ENCODE assay signal across 13 mouse cellular contexts in genomic region chr7:101472598-101473558, GRCm38 (mm10). TPM values are rescaled to one million over a fixed set of nuclear protein-coding genes. Genes with fewer than 3 reads are reported as not detected.
DNase-seq lines count a peak whose midpoint lies in the region; ATAC-seq and TF ChIP-seq lines count a peak whose summit lies in the region.
"Had no signal": no experiment of that assay in that cellular context is flagged by ENCODE, and none has a peak within 500 bp of the region (broad histone marks: within the 10 kb centered on the region; RNA-seq: fewer than 3 reads in every experiment).

No protein-coding gene starts in this region.

- no peak overlapping the region for H3K9ac ChIP-seq in kidney, embryonic 15.5 days
- H3K9ac ChIP-seq: limb, embryonic 13.5 days had no signal

- no peaks in the 10 kb centered on the region for H3K9me3 ChIP-seq in kidney, embryonic 15.5 days (replicated peaks)
- H3K9me3 ChIP-seq: limb, embryonic 13.5 days; megakaryocyte, embryonic 14.5 days had no signal

- DNase-seq in kidney, postnatal 25 days, result peak; percentile 61 to 62
- peak; percentile 35 for DNase-seq in MN1 (ENCODE audit: low spot score)
- DNase-seq in heart, postnatal 10 days, result peak; percentile 73 to 75
- DNase-seq in cerebellum, postnatal 14 days, result no peak
- no peak for DNase-seq in right cerebral cortex, postnatal 14 days
- DNase-seq in urinary bladder, postnatal 36 days (ENCODE audit: low spot score in 2 of 2), result no peak
- DNase-seq: cerebellum, adult 18-20 months; gastrocnemius, postnatal 14 days; thymus, postnatal 4 days had no signal

- no peak overlapping the region for H3K4me2 ChIP-seq in kidney, embryonic 15.5 days
- H3K4me2 ChIP-seq: limb, embryonic 13.5 days had no signal

- intact Hi-C loops in heart, postnatal 10 days (cut with DNase I), result loop anchor here (2.0 kb wide), 1 partner anchor 22 kb away; no protein-coding TSS in a partner anchor

- no peak for ATAC-seq in kidney, embryonic 15.5 days (replicated peaks; ENCODE audit: low FRiP score)

- TF ChIP-seq POLR2A in cortical plate, adult 2 months (IDR thresholded peaks at IDR 0.05; ENCODE audit: extremely low read depth, insufficient read depth, low read length), result no peak

- H3K4me3 ChIP-seq in kidney, embryonic 15.5 days (replicated peaks), result no peak overlapping the region
- H3K4me3 ChIP-seq in cortical plate, adult 2 months (ENCODE audit: insufficient read depth, low read length), result no peak overlapping the region
- H3K4me3 ChIP-seq: limb, embryonic 13.5 days; megakaryocyte, embryonic 14.5 days had no signal

- H3K27me3 ChIP-seq in kidney, embryonic 15.5 days, result no peaks in the 10 kb centered on the region
- H3K27me3 ChIP-seq: limb, embryonic 13.5 days had no signal

- TF ChIP-seq CTCF in cortical plate, adult 2 months (IDR thresholded peaks at IDR 0.05; ENCODE audit: extremely low read depth, insufficient read depth, low read length), result no peak

- peaks cover 21% of the 10 kb centered on the region for H3K4me1 ChIP-seq in kidney, embryonic 15.5 days
- peaks cover 22% of the 10 kb centered on the region for H3K4me1 ChIP-seq in cortical plate, adult 2 months (ENCODE audit: control insufficient read depth, insufficient read depth, low read length)

- no peak overlapping the region for H3K27ac ChIP-seq in kidney, embryonic 15.5 days
- peak overlapping the region; percentile 45; the same call in 1 of the 2 replicates for H3K27ac ChIP-seq in cortical plate, adult 2 months (ENCODE audit: insufficient read depth, low read length)
- H3K27ac ChIP-seq: limb, embryonic 13.5 days had no signal

- no peaks in the 10 kb centered on the region for H3K36me3 ChIP-seq in kidney, embryonic 15.5 days
- H3K36me3 ChIP-seq: limb, embryonic 13.5 days had no signal

- 50% methylated on average over 10 of the region's 10 CpGs for WGBS in kidney, embryonic 15.5 days

RNA-seq across cellular contexts. Expression of gene Pde2a, which starts 51.4 kb away (rescaled TPM):
- polyA plus RNA-seq in kidney, embryonic 15.5 days (2015; fragmentation: Nextera tagmentation; extraction: Ambion mirVana), result 37.3 and 39.5 TPM in 2 replicates
- 223 and 236 TPM in 2 replicates for polyA plus RNA-seq in cortical plate, adult 2 months (2012; rRNA removed)
- 10 to 100 TPM; 65.2 to 70.1 TPM for total RNA-seq in heart, postnatal 10 days (2021)

Comparison
In these comparisons a context has a peak if more than half of its experiments do, and no peak if none do; other contexts are left out.
1. DNase-seq: peak in kidney, postnatal 25 days (2 of 2), MN1 (single experiment) and heart, postnatal 10 days (2 of 2); none in cerebellum, postnatal 14 days (0 of 2), right cerebral cortex, postnatal 14 days (single experiment) and urinary bladder, postnatal 36 days (0 of 2).